Mouse (Mus musculus): ENCODE measurements around the gene Eme1.
"Not testable (repeated sequence)": the region's sequence is repeated elsewhere in the genome, so short reads cannot be mapped to it uniquely, and the experiment has no call there.

The Eme1 gene

DNA sequence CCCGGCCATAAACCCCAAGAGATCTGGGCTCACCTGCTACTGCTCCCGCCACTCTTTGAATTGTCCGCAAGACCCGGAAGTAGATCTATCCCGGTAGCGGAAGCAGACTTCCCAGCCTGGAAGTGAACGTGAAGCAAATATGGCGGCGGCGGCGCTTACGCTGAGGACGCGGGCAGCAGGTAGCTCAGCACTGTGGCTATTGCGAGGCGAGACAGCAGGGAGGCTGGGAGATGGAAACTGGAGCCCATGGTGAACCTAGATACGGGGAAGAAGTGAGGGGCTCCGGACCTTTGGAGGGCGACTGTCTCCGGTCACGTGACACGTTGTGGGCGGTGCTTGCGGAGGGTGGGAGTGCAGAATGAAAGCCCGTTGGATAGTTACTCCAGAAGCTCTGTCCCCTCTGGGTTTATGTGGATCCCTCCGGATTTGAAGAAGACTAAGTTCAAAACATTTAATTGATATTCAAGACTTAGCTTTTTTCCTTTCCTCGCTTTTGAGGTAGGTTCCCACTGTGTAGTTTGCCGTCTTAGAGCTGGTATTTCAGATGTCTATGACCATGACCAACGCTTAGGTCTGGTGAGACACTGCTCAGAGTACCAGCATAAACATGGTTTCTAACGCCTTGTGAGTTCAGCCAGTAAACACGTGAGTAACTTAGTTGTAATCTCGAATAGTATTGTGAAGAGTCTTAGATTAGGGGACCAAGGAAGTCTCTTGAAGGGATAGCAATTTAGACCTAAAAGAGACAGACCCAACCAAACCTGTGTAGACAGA lies at the start of gene Eme1, which contains the start of gene Mrpl27:
Eme1 (minus strand) TSS at position 302 of the 774 bp plus-strand sequence.
Mrpl27 (plus strand) TSS at position 105 of the 774 bp plus-strand sequence.
- DNase-seq (ENCODE audit: low spot score), result peak; percentile 84

DNA sequence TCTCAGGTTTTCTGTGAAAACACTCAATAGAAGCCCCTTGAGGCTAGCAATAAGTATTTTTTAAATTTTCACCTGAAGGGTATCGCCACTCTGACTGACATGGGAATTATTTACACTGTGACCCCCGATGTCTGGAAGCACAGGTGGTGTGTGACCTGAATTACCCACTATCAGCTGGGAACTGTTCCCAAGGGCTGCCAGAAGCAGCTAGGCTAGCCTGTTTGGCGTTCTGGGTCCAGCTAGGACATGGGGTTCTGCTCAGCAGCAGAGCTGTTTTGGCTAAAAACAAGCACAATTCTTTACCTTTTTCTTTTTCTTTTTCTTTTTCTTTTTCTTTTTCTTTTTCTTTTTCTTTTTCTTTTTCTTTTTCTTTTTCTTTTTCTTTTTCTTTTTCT lies 48.4 kb upstream of the Eme1 start:
- no peak for DNase-seq (ENCODE audit: low spot score)

DNA sequence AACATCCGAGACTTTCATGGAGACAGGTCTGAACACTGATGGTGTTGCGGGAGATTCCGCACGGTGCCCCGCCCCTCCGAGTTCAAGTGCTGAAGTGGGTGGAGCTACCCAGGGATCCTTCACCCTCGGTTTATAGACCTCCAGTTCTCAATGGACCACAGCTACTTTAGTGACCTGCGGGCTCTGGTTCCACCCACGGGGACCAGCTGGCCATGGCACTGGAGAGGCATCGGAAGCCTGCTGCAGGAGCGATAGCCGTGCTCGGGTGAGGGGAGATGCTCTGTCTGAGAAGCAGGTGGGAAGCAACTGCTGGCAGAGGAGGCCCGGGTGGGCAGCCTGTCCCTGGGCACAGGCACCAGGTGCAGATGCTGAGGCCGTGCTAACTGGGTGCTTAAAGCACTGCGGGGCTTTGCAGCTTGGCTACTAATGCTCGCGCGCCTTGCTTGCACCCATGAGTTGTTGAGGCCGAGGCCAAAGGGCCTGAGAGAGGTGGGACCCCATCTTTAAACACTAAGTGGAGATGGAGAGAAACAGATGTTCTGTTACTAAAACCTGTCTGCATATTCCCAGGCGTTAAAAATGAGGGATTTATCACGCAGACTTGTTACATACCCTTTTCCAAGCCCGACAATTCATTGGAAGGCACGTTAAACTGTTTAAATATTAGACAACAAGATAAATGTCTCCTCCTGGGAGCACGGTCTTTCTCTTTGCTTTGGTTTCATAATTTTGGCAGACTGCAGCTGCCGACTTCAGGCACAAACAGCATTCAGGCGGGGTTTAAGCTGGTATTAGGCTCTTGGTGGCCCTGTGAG lies 47.8 kb upstream of the Eme1 start:
- DNase-seq (ENCODE audit: low spot score), result no peak

DNA sequence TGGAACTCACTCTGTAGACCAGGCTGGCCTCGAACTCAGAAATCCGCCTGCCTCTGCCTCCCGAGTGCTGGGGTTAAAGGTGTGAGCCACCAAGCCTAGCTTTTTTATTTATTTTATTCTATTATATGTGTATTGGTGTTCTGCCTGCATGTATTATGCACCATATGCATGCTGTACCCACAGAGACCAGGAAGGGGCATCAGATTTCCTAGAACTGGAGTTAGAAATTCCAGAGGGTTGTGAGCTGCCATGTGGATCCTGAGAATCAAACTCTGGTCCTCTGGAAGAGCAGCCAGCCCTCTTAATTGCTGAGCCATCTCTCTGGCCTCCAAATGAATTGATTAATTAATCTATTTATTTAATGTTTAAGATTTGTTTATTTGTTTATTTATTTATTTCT lies 45.6 kb upstream of the Eme1 start:
- DNase-seq (ENCODE audit: low spot score), result no peak

DNA sequence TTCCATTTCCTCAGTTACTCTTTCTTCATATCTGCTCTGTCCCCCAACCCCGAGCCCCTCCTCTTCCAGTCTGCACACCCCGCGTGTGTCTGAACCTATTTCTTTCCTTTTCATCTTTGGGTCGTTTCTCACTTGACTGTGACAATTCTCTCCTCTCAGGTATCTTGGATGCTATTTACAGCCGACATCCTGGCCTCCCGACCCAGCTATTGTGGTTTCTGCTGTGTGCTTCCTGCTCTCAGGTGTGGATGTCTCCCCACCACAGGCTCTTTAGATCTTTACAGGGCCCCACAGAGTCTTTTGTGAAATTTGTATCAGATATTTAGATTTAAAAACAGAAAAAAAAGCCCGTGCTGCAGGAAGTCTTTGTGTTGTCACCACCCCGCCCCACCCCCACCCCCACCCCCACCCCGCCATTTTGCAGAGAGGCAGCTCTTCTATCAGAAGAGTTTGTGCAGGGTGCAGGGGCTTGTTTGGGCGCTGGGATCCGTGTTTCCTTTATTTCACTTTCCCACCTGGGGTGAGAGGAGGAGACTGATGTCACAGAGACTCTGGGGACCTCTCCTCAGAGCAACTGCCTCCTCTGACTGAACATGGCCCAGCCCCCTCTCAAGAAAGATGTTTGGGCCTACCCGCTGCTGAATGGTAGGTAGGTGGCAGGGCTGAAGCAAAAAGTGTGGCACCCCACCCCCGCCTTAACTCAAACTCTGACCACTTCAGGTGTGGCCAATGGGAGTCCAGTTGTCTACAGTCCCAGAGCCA lies 44.1 kb upstream of the Eme1 start:
- DNase-seq (ENCODE audit: low spot score), result no peak

DNA sequence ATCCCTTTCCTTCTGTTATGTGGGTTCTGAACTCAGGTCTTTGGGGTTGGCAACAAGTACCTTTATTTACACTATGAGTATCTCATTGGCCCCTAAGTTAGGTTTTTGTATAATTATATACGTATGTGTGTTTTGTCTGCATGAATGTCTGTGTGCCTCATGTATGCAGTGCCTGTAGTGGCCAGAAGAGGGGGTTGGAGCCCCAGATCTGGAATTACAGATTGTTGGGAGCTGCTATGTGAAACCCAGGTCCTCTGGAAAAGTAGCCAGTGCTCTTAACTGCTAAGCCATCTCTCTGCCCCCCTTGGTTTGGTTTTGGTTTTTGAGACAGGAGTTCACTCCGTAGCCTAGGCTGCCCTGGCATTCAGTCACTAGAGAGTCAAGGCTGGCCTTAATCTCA lies 43.4 kb upstream of the Eme1 start:
- no peak for DNase-seq (ENCODE audit: low spot score)

DNA sequence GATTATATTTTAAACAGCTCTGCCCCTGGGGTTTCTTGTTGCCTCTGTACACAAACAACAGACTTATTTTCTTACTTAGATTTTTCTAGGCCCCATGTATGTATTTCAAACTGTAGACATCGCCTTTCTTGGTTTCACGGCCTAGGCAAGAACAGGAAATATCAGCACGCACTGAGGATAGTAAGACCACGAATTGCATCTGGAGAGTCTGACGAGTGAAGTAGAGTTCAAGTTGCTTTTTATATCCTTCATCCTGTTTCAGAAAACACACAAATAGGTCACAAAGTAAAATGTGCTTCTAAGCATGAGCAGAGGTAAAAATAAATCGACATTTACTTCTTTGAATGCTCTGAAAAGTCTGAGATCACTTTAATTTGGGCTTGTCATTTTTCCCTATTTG lies 41.7 kb upstream of the Eme1 start:
- no peak for DNase-seq (ENCODE audit: low spot score)

DNA sequence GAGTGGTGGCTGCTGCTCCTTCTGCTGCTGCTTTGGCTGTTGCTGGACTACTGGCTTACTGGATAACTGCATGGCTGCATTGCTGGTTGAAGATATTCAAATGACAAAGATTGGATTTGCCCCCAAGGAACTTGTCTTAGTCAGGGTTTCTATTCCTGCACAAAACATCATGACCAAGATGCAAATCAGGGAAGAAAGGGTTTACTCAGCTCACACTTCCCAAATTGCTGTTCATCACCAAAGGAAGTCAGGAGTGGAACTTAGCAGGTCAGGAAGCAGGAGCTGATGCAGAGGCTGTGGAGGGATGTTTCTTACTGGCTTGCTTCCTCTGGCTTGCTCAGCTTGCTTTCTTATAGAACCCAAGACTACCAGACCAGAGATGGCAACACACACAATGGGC lies 38.7 kb upstream of the Eme1 start:
- DNase-seq (ENCODE audit: low spot score), result not testable (repeated sequence)

DNA sequence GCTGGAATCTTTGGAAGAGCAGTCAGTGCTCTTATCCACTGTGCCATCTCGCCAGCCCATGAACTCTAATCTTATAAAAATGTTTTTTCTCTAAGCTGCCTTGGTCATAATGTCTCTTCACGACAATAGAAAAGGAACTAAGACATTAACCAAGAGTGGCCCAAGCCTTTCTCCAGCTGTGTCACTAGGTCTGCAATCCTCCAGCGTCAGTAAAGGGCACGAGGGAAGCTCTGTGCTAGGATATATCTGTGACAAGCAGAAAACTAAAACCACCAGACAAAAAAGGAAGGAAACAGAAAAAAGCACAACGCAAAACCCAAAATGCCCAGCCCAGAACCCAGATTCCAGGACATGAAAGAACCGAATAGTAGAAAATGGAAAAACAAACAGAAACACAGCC lies 33.4 kb upstream of the Eme1 start:
- no peak for DNase-seq (ENCODE audit: low spot score)

DNA sequence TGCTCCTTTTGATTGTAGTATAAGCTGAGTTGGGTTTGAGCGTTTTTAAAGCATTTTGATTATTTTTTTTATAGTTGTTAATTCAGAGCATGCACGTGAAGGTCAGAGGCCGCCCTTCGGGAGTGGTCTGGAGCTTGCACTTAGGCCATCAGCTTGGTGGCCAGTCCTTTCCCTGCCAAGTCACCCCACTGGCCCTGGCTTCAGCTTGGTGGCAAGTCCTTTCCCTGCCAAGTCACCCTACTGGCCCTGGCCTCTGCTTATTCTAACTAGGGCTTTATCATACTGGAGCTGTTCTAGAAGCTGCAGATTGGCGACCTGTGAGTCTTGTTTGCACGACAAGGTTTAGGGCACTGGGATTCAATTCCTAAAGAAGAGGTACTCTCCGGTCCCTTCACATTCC lies 28.7 kb upstream of the Eme1 start:
- no peak for DNase-seq (ENCODE audit: low spot score)

DNA sequence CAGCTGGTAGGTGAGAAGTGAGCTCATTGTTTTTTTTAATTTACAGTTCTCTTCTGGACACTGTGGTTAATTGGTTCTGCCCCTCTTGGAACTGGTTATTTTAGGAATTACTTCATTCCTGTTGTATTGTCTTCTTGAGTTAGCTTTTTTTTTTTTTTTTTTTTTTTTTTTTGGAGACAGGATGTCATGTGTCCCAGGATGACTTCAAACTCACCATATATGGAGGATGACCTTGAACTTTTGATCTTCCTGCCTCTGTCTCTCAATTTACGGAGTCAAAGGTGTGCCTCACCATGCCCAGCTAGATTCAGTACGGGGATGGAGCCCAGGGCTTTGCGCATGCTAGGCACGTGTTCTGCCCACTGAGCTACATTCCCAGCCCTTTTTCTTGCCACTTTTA lies 27.9 kb upstream of the Eme1 start:
- DNase-seq (ENCODE audit: low spot score), result no peak

DNA sequence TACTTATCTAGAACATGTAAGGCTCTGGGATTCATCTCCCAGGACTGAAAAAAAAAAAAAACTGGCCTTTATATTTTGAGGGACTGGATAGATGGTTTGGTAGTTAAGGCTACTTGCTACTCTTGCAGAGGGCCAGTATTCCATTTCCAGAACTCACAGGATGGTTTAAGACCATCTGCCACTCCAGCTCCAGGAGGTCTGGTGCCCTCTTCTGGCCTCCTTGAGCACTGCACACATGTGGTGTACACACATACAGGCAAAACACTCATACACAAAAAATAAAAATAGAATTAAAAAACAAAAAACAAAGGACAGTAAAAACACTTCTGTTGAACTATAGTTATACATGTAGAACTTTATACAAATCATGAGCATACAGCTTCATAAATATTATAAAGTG lies 26.9 kb upstream of the Eme1 start:
- no peak for DNase-seq (ENCODE audit: low spot score)

DNA sequence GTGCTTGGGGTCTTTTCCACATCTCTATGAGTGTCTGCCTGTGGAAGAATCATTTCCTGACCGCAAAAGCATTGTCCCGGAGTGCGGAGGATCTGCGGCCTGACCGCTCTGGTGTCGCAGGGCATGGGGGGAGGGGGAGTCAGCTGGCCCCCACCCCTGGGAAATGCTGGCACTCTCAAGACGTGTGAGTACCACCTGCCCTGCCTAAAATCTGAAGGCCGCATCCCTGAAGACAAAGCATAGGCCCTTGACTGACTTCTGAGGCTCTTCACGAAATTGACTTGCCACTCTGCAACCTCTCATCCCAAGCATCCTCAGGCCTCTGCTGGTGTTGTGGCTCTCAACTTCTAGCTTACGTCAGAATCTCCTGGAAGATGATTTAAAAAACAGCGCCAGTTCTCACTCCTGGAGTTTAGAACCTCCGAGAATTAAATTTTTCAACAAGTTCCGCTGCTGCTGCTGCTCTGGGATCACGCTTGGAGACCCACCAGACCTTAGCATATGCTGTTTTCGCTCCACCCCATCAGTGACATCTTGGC lies 23.9 kb upstream of the Eme1 start:
- no peak for DNase-seq (ENCODE audit: low spot score)

DNA sequence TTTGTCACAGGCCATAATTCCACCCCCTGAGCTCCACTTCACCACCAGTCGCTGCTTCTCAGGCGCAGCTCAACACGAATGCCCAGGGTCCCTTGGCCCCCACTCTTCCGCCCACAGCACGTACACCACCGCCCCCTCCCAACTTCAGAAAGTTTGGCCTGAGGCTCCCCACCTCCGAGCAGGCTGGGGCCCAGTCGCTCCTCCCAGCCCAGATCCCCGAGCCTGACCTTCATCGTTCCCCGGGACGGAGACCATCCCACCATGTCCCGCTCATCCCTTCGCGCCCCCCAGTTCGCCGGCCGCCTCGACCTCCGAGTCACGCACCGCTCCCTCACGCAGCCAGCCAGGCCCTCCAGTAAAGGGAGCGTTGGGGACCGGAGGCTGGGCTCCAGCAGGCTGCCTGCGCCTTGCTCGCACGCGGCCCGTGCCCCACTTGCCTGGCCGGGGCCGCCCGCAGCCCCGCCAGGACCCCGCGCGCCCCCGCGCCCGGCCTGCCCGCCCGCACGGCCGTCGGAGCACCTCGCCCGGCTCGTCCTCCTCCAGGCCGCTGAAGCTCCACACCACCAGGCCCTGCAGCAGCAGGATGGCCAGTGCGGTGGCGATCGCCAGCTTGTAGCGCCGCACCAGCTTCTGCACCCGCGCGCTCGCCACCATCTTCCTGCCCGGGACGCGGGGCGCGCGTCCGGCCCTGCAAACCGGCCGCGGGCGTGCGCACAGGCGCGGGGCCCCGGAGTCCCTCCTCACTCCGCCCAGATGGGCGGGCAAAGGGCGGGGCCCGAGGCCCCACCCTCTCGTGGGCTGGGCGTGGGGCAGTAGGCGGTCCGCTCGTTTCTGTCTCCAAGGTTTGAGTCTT lies 23.2 kb upstream of the Eme1 start, which contains the start of gene Xylt2:
Xylt2 (minus strand) TSS at position 762 of the 853 bp plus-strand sequence.
- peak; percentile 91 for DNase-seq (ENCODE audit: low spot score)

DNA sequence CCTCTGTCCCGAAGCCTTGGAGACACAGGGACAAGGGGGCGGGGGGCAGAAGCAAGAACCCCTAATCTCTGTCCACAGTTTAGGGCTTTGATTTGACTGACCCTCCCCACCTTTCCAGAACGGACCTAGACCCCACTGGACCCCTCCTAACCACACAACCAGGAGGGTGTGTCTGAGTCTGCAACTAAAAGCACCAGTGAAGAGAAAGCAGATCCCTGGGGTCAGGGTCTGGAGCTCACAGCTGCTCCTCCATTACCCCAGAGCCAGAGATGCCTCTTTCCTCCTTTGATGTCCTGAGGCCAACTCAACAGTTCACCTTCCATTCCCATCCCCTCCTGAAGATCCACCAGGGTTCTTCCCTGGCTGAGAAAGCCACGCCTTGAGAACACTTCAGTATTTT lies 22.5 kb upstream of the Eme1 start:
- DNase-seq (ENCODE audit: low spot score), result no peak

DNA sequence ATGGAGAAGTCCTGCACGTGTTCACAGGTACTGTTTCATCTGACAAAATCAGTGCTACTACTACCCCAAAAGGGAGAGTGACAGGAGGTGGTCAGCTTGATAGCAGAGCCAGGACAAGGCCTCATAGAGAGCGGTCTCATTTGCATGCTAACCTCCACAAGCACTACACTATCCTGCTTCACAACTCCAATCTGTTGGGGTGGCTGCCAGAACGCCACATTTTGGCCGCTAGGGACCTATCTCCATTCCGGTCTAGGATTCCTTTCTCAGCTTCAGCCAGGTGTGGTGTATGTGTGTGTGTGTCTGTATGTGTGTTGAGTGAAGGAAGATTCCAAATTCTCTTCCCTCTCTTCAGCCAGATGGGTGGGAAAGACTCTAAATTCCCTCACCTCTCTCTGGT lies 21.7 kb upstream of the Eme1 start:
- DNase-seq (ENCODE audit: low spot score), result peak; percentile 29

DNA sequence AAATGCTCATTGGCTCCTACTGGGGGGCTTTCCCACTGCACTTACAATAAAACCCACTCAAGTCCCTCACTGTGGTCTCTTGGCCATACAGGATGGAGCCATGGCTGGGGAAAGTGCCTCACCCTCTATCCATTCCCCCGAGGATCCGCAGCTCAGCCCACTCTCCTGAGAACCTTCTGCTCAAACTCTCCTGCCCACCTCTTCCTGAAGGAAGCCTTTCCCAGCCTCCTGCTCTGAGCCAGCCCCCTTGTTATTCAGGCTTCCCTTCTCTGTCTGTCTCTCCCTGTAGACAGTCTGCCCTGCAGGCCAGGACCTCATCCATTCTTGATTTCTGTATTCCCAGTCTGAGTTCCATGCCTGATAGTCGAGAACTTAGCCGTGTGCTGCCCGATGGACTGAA lies 21.2 kb upstream of the Eme1 start:
- no peak for DNase-seq (ENCODE audit: low spot score)

DNA sequence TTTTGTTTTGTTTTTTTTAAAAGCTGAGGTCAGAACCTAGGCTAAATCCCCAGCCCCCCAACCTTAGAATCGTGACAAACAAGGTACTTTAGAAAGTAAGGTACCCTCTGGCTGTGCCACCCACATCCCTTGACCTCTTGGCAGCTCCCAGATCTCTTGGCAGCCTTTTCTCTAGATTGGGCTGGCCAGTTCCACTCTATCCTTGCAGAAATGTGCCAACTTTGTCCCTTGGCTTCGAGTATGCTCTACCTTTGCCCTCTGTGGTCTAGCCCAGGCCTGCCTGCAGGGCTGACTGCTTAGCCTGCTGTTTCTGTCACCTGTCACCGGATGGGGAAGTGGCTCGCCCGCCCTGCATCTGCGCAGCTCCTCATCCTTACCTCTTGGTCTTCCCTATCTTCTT lies 11.5 kb upstream of the Eme1 start:
- DNase-seq (ENCODE audit: low spot score), result no peak

DNA sequence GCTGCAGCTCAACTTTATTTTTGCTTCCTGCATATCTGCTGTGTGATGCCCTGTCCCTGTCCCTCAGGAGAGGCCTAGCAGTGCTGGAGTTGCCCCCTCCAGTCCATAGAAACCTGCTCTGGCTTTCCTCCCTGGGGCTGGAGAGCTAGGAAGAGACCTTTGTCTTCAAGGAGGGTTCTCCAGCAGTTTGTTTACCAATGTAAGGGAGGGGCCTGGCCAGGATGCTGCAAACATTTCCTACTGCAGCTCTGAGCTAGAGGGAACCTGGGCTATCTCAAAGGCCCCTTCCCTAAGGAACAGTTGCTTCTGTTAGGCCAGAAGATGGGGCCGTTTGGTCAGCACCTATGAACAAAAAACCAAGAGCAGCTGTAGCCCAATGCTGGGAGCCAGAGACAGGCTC lies 7.6 kb upstream of the Eme1 start:
- no peak for DNase-seq (ENCODE audit: low spot score)

DNA sequence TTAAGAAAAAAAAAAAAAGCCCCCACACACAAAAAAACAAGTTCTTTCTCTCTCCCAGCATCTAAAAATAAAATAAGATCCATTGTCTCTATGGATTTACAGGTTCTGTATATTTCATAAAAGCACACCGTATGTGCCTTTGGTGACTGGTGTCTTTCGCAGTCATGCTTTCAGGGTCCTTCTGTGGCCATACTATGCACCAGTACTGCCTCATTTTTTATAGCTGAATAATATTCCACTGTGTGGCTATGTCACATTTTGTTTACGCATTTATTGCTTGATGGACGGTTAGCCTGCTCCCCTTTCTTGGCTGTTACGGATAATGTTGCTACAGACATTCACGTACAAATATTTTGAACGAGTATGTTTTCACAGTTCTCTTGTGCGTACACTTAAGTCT lies 791 bp downstream of the Eme1 start:
- no peak for DNase-seq (ENCODE audit: low spot score)

DNA sequence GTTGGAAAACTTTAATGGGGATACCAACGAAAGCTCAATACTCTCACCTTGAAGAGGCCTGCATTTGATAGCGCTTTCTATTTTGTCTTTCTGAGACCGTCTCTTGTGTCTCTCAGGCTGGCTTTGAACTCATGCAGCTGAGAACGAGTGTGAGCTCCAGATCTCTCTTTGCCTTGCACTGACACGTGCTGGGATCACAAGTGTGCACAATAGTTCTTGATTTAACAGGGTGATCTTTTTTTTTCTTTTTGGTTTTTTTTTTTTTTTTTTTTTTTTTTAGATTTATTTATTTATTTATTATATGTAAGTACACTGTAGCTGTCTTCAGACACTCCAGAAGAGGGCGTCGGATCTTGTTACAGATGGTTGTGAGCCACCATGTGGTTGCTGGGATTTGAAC lies 2.5 kb downstream of the Eme1 start:
- DNase-seq (ENCODE audit: low spot score), result not testable (repeated sequence)
